Mouse (Mus musculus) intestine, postnatal 0 days (tissue): ENCODE results near the gene Alox15. TPM values are rescaled to one million over a fixed set of nuclear protein-coding genes. Genes with fewer than 3 reads are reported as not detected.

Source experiments
- ATAC-seq: fragments of 200-750 bp; cut with Nextera tagmentation; 2 replicates; pipeline ENCODE4 v1.8.0; 2017; ENCODE audit warnings: mild to moderate bottlenecking, moderate TSS enrichment, moderate library complexity
- H3K27ac ChIP-seq: fragments of 300-500 bp; sonication (generic); 2 replicates; pipeline ENCODE4 v1.5.1; 2014; ENCODE audit warnings: mild to moderate bottlenecking, low read depth, low read length, moderate library complexity
- H3K27me3 ChIP-seq: fragments of 300-500 bp; sonication (generic); replicated peaks from 2 replicates; pipeline ENCODE4 v1.6.1; 2014; ENCODE audit warnings: low read length, mixed read lengths; ENCODE audit not compliant: control insufficient read depth, insufficient read depth
- H3K36me3 ChIP-seq: fragments of 300-500 bp; sonication (generic); 2 replicates; pipeline ENCODE4 v1.6.1; 2014; ENCODE audit warnings: mild to moderate bottlenecking, moderate library complexity; ENCODE audit not compliant: control insufficient read depth, insufficient read depth
- H3K4me1 ChIP-seq: fragments of 300-500 bp; sonication (generic); replicated peaks from 2 replicates; pipeline ENCODE4 v1.6.1; 2014; ENCODE audit warnings: antibody characterized with exemption, low read length, mixed read lengths; ENCODE audit not compliant: control insufficient read depth, insufficient read depth
- H3K4me2 ChIP-seq: fragments of 300-500 bp; sonication (generic); replicated peaks from 2 replicates; pipeline ENCODE4 v1.6.1; 2014; ENCODE audit warnings: low read depth, mild to moderate bottlenecking, moderate library complexity
- H3K4me3 ChIP-seq: fragments of 300-500 bp; sonication (generic); 2 replicates; pipeline ENCODE4 v1.5.1; 2014; ENCODE audit warnings: low read depth, low read length
- H3K9ac ChIP-seq: fragments of 300-500 bp; sonication (generic); 2 replicates; pipeline ENCODE4 v1.6.1; 2014; ENCODE audit warnings: mild to moderate bottlenecking, low read depth, low read length
- H3K9me3 ChIP-seq: fragments of 300-500 bp; sonication (generic); 2 replicates; pipeline ENCODE4 v1.6.1; 2016; ENCODE audit warnings: mixed run types; ENCODE audit not compliant: control insufficient read depth
- CTCF ChIP-seq: sonication (generic); IDR thresholded peaks from 2 replicates; pipeline ENCODE4 v1.5.1; 2016; ENCODE audit warnings: low read depth, mild to moderate bottlenecking, control low read depth, antibody characterized with exemption, moderate library complexity
- WGBS: fragments of 180-500 bp; shearing (Covaris S2); extraction: QIAGEN DNeasy Blood & Tissue Kit; methylation state at CpG from one replicate; pipeline ENCODE4 v1.1.7; 2014; 5-methylcytosine and 5-hydroxymethylcytosine counted together
- polyA plus RNA-seq: library from polyadenylated mRNA; unstranded; fragments of >200 nt; fragmentation: Nextera tagmentation; extraction: Ambion mirVana; gene quantifications from 2 replicates; pipeline ENCODE4 v1.2.1, GENCODE M21; 2015

The Alox15 gene
- polyA plus RNA-seq, 1 experiment from 2014 or later = 0.33 TPM

DNA sequence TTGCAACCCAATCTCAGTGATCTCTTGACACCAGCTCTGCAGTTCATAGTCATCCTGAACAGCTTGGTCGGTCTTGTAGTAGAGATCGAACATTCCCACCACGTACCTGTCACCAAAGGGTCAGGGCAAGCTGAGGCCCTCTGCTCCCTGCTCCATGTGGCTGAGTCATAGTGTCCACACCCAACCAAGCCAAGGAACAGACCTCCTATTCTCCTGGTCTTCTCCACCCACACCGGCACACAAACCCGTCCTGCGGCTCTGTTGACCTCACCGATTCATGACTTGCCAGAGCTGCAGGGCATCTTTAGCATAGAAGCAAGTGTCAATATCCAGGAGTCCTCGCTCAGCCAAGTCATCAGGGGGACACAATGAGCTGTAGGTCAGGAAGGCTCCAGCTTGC, 6.3 kb downstream of the Alox15 start:
- no peaks in the 10 kb centered on the region for H3K36me3 ChIP-seq
- no peak overlapping the region for H3K27ac ChIP-seq
- H3K4me2 ChIP-seq = no peak overlapping the region
- H3K4me1 ChIP-seq = no peaks in the 10 kb centered on the region
- TF ChIP-seq CTCF = no peak
- H3K4me3 ChIP-seq = no peak overlapping the region
- H3K9me3 ChIP-seq = no peaks in the 10 kb centered on the region
- ATAC-seq = no peak
- no peak overlapping the region for H3K9ac ChIP-seq
- peaks cover 16% of the 10 kb centered on the region for H3K27me3 ChIP-seq
- whole genome bisulfite sequencing = 70% methylated on average over 8 of the region's 8 CpGs

DNA sequence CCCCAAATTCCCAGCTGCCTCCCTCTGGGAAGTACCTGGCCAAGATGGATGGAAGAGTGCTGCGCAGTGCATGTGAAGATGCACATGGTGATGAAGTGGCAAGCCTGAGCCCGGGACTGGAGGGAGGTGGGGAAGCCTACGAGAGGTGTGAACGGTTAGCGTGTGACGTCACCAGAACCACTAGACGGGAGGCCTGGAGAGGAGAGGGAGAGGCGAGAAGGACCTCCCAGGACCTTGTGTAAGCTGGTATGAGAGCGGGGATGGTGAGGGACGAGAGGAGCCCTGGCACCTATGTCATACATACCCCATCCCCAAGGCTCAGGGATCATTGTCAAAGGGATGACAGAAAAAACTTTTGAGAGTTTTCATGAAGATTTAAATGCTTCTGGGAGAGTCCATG, 6.8 kb downstream of the Alox15 start:
- no peaks in the 10 kb centered on the region for H3K9me3 ChIP-seq
- ATAC-seq = no peak
- no peak overlapping the region for H3K4me2 ChIP-seq
- no peak overlapping the region for H3K9ac ChIP-seq
- no peak overlapping the region for H3K4me3 ChIP-seq
- H3K4me1 ChIP-seq = no peaks in the 10 kb centered on the region
- no peak for TF ChIP-seq CTCF
- no peaks in the 10 kb centered on the region for H3K36me3 ChIP-seq
- 73% methylated on average over 10 of the region's 10 CpGs for WGBS
- H3K27ac ChIP-seq = no peak overlapping the region
- peaks cover 12% of the 10 kb centered on the region for H3K27me3 ChIP-seq

DNA sequence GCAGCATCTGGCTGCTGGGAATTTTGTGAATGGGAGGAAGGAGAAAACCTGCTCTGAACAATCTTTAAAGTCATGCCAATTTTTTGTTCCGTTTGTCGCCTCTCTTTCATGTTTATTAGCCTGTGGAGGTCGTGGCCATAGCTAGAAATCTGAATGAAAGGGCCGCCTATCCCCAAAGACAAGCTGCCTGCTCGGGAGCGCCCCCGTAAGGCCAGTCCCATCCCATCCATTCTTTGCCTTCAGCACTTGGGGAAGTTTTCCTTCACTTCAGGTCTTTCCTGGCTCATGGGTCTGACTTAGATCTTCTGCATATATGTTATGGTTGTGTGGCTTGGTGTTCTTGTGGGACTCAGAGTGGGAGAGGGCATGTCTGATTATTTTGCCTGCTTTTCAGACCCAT, 12.3 kb downstream of the Alox15 start:
- TF ChIP-seq CTCF = no peak
- no peaks in the 10 kb centered on the region for H3K9me3 ChIP-seq
- 0 out of 2 replicates have a peak, but pooled peaks cover 6% of the 10 kb centered on the region for H3K27me3 ChIP-seq
- no peak overlapping the region for H3K9ac ChIP-seq
- no peak overlapping the region for H3K4me2 ChIP-seq
- no peak for ATAC-seq
- WGBS = 33% methylated on average over 7 of the region's 7 CpGs
- no peak overlapping the region for H3K27ac ChIP-seq
- no peak overlapping the region for H3K4me3 ChIP-seq
- H3K4me1 ChIP-seq = no peaks in the 10 kb centered on the region
- H3K36me3 ChIP-seq = no peaks in the 10 kb centered on the region

DNA sequence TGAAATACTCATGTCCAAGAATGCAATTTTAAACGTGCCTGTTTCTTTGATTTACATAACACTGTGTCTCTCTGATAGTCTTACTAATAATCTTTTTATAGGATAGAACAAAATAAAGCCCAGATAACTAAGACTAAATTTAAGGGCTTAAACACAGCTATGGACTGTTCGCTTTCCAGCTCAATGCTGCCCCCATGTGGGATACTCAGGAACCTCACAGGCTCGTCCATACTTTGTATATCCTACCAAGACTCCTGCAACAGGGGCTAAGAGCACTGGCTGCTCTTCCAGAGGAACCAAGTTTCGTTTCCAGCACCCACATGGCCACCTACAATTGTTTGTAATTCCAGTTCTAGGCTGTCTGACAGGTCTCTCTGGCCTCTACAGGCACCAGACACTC, 17.4 kb downstream of the Alox15 start:
- Histone ChIP-seq H3K4me2 (no peak overlapping the region), H3K4me3 (no peak overlapping the region), H3K27me3 (no peaks in the 10 kb centered on the region), H3K9me3 (no peaks in the 10 kb centered on the region), H3K36me3 (no peaks in the 10 kb centered on the region), H3K4me1 (no peaks in the 10 kb centered on the region), H3K9ac (no peak overlapping the region), H3K27ac (no peak overlapping the region)
- peak; percentile 76 for TF ChIP-seq CTCF
- WGBS = 32% methylated on average over 4 of the region's 4 CpGs
- ATAC-seq = no peak

GRCm38 (mm10) chr11:70324726-70325125, 27.1 kb downstream of the Alox15 start:
- H3K4me3 ChIP-seq = no peak overlapping the region
- no peak for TF ChIP-seq CTCF

DNA sequence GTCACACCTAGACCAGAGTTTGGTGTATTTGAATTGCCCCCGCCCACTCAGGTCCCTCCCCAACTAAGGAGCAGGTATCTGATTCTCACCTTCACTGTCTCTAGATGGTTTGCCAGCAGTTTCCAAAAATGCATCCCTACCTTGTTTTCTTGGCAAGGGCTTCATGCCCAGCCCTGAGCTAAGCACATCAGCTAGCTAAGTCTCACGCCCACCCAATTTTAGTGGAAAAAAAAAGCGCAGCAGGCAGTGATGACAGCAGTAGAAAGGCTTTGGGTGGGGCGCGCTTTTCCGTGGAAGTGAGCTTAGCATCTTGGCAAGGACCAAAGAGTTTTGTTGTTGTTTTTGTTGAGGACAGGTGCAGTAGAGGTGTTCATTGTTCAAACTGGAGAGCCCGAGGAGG, 29.3 kb downstream of the Alox15 start, which contains the start of gene Alox12e:
Gene Alox12e (minus strand): TSS at position 101 of the 400 bp plus-strand sequence.
- no peak for ATAC-seq
- Histone ChIP-seq H3K27me3 (peaks cover 26% of the 10 kb centered on the region), H3K4me3 (no peak within 1 kb of the TSS), H3K9me3 (no peaks in the 10 kb centered on the region), H3K36me3 (no peaks in the 10 kb centered on the region), H3K9ac (no peak within 1 kb of the TSS), H3K4me1 (no peaks in the 10 kb centered on the region), H3K27ac (no peak within 1 kb of the TSS), H3K4me2 (peak within 1 kb of the TSS; percentile 21; the same call in 1 of the 2 replicates)
- TF ChIP-seq CTCF = no peak
- WGBS = 25% methylated on average over 7 of the region's 7 CpGs

More at GRCm38 (mm10) chr11:70324726-70325125, 27.1 kb downstream of the Alox15 start:
- Histone ChIP-seq H3K36me3 (no peaks in the 10 kb centered on the region), H3K27me3 (peaks cover 20% of the 10 kb centered on the region), H3K4me1 (no peaks in the 10 kb centered on the region), H3K9ac (no peak overlapping the region), H3K9me3 (no peaks in the 10 kb centered on the region), H3K27ac (no peak overlapping the region), H3K4me2 (no peak overlapping the region)
- no peak for ATAC-seq
- WGBS = 81% methylated on average over 8 of the region's 8 CpGs

- peak; percentile 87 for TF ChIP-seq CTCF
- no peaks in the 10 kb centered on the region for H3K4me1 ChIP-seq
- no peaks in the 10 kb centered on the region for H3K9me3 ChIP-seq
- H3K4me3 ChIP-seq = no peak overlapping the region
- no peak overlapping the region for H3K9ac ChIP-seq
- no peaks in the 10 kb centered on the region for H3K36me3 ChIP-seq
- 3% methylated on average over 15 of the region's 15 CpGs for WGBS
- no peak overlapping the region for H3K27ac ChIP-seq
- peaks cover 26% of the 10 kb centered on the region for H3K27me3 ChIP-seq
- peak overlapping the region; percentile 21; the same call in 1 of the 2 replicates for H3K4me2 ChIP-seq
- no peak for ATAC-seq
Observed at GRCm38 (mm10) chr11:70321664-70322063, 30.2 kb downstream of the Alox15 start.
